9 mouse cellular contexts compared by ENCODE assay signal in the genomic region with DNA sequence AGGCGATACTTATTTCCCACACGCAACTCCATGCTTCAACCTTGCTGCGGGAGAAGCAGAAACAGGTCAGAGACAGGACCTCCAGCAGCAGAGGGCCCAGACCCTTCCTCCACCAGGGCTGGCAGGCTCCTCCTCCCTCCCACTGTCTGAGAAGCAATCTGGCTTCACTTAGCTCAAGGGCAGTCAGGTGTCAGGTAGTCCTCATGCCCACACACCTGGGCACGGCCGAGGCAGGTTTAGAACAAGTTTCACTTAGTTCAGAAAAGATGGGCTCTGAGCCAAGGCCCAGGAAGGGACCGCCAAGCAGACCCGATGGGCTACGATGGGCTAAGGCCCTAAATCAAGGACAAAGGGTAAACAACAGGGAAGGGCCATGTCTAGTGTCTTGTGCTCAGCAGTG. TPM values are rescaled to one million over a fixed set of nuclear protein-coding genes. Genes with fewer than 3 reads are reported as not detected.
DNase-seq lines count a peak whose midpoint lies in the region; ATAC-seq and TF ChIP-seq lines count a peak whose summit lies in the region.
"Had no signal": no experiment of that assay in that cellular context is flagged by ENCODE, and none has a peak within 500 bp of the region (broad histone marks: within the 10 kb centered on the region; RNA-seq: fewer than 3 reads in every experiment).

No protein-coding gene starts in this region.

- peaks cover 46% of the 10 kb centered on the region for H3K36me3 ChIP-seq in heart, embryonic 10.5 days
- peaks cover 59% of the 10 kb centered on the region for H3K36me3 ChIP-seq in midbrain, embryonic 10.5 days
- H3K36me3 ChIP-seq in midbrain, embryonic 11.5 days (ENCODE audit: control insufficient read depth, insufficient read depth, low read length) = peaks cover 29% of the 10 kb centered on the region
- H3K36me3 ChIP-seq in intestine, postnatal 0 days (ENCODE audit: control insufficient read depth, insufficient read depth) = 0 out of 2 replicates have a peak, but pooled peaks cover 3% of the 10 kb centered on the region
- no peaks in the 10 kb centered on the region; the same call in 1 of the 2 replicates for H3K36me3 ChIP-seq in stomach, postnatal 0 days (ENCODE audit: control insufficient read depth, insufficient read depth, low read length)

- peaks cover 91% of the 10 kb centered on the region for H3K4me1 ChIP-seq in heart, embryonic 10.5 days
- peaks cover 90% of the 10 kb centered on the region for H3K4me1 ChIP-seq in midbrain, embryonic 10.5 days
- H3K4me1 ChIP-seq in midbrain, embryonic 11.5 days (ENCODE audit: control insufficient read depth, insufficient read depth, low read length) = peaks cover 59% of the 10 kb centered on the region
- H3K4me1 ChIP-seq in intestine, postnatal 0 days (replicated peaks; ENCODE audit: control insufficient read depth, insufficient read depth, low read length) = 0 out of 2 replicates have a peak, but pooled peaks cover 5% of the 10 kb centered on the region
- peaks cover 6% of the 10 kb centered on the region for H3K4me1 ChIP-seq in stomach, postnatal 0 days (replicated peaks; ENCODE audit: control insufficient read depth, insufficient read depth)

- no peak for ATAC-seq in midbrain, embryonic 11.5 days (ENCODE audit: low FRiP score)
- ATAC-seq in intestine, postnatal 0 days = no peak
- ATAC-seq in stomach, postnatal 0 days (ENCODE audit: low FRiP score, low TSS enrichment) = no peak

- DNase-seq in heart, embryonic 10.5 days (ENCODE audit: low spot score) = no peak
- DNase-seq in heart, adult 9 months (ENCODE audit: low spot score in 2 of 2) = no peak
- DNase-seq in midbrain, embryonic 10.5 days (ENCODE audit: low spot score) = no peak
- no peak for DNase-seq in midbrain, embryonic 11.5 days (ENCODE audit: low spot score, missing footprints)
- no peak for DNase-seq in stomach, postnatal 0 days (ENCODE audit: low spot score)
- no peak for DNase-seq in left cerebral cortex, adult 18-20 months (ENCODE audit: low spot score in 2 of 2)
- DNase-seq in left cerebral cortex, postnatal 14 days (ENCODE audit: low spot score in 2 of 2) = no peak

- H3K9ac ChIP-seq in midbrain, embryonic 11.5 days (ENCODE audit: low read length) = no peak overlapping the region
- no peak overlapping the region for H3K9ac ChIP-seq in intestine, postnatal 0 days (ENCODE audit: low read depth, low read length)
- H3K9ac ChIP-seq in stomach, postnatal 0 days (ENCODE audit: low read length) = 0 out of 2 replicates have a peak overlapping the region, but pooled peaks have one; percentile 13
- H3K9ac ChIP-seq: limb, embryonic 15.5 days had no signal

- intact Hi-C loops in left cerebral cortex, postnatal 14 days (cut with DNase I) = no loop called here

- no peaks in the 10 kb centered on the region for H3K9me3 ChIP-seq in heart, embryonic 10.5 days
- peaks cover 6% of the 10 kb centered on the region; the same call in 1 of the 2 replicates for H3K9me3 ChIP-seq in midbrain, embryonic 10.5 days (replicated peaks)
- no peaks in the 10 kb centered on the region for H3K9me3 ChIP-seq in midbrain, embryonic 11.5 days (ENCODE audit: control insufficient read depth, low read length)
- H3K9me3 ChIP-seq in intestine, postnatal 0 days (ENCODE audit: control insufficient read depth) = no peaks in the 10 kb centered on the region
- H3K9me3 ChIP-seq in stomach, postnatal 0 days (ENCODE audit: control insufficient read depth, low read length) = no peaks in the 10 kb centered on the region
- H3K9me3 ChIP-seq: limb, embryonic 15.5 days had no signal

- no peak for TF ChIP-seq CTCF in intestine, postnatal 0 days (IDR thresholded peaks at IDR 0.05; ENCODE audit: low read depth)
- no peak for TF ChIP-seq CTCF in stomach, postnatal 0 days (IDR thresholded peaks at IDR 0.05; ENCODE audit: low read depth)

- no peak for TF ChIP-seq EP300 in stomach, postnatal 0 days (optimal IDR thresholded peaks at IDR 0.05)

- peak overlapping the region; percentile 99; the same call in 1 of the 2 replicates for H3K27ac ChIP-seq in heart, embryonic 10.5 days
- no peak overlapping the region for H3K27ac ChIP-seq in midbrain, embryonic 10.5 days (replicated peaks)
- no peak overlapping the region for H3K27ac ChIP-seq in midbrain, embryonic 11.5 days (ENCODE audit: low read depth, low read length)
- H3K27ac ChIP-seq in intestine, postnatal 0 days (ENCODE audit: low read depth, low read length) = 0 out of 2 replicates have a peak overlapping the region, but pooled peaks have one; percentile 50
- H3K27ac ChIP-seq in stomach, postnatal 0 days (replicated peaks) = 0 out of 2 replicates have a peak overlapping the region, but pooled peaks have one; percentile 61
- H3K27ac ChIP-seq: limb, embryonic 15.5 days had no signal

- WGBS in heart, embryonic 10.5 days = 76% methylated on average over 8 of the region's 8 CpGs
- 91% methylated on average over 8 of the region's 8 CpGs for WGBS in midbrain, embryonic 10.5 days
- 86% methylated on average over 8 of the region's 8 CpGs for WGBS in midbrain, embryonic 11.5 days
- 60% methylated on average over 8 of the region's 8 CpGs for WGBS in intestine, postnatal 0 days
- WGBS in stomach, postnatal 0 days = 58% methylated on average over 8 of the region's 8 CpGs

- H3K27me3 ChIP-seq in heart, embryonic 10.5 days (ENCODE audit: insufficient read depth, poor library complexity, severe bottlenecking) = peaks cover 6% of the 10 kb centered on the region; the same call in 1 of the 2 replicates
- H3K27me3 ChIP-seq in midbrain, embryonic 10.5 days (ENCODE audit: low read depth, poor library complexity, severe bottlenecking) = peaks cover 7% of the 10 kb centered on the region; the same call in 1 of the 2 replicates
- H3K27me3 ChIP-seq in midbrain, embryonic 11.5 days (ENCODE audit: control insufficient read depth, insufficient read depth, low read length) = no peaks in the 10 kb centered on the region
- H3K27me3 ChIP-seq in intestine, postnatal 0 days (replicated peaks; ENCODE audit: control insufficient read depth, insufficient read depth, low read length) = no peaks in the 10 kb centered on the region
- no peaks in the 10 kb centered on the region for H3K27me3 ChIP-seq in stomach, postnatal 0 days (ENCODE audit: control insufficient read depth, insufficient read depth, low read length)
- H3K27me3 ChIP-seq: limb, embryonic 15.5 days had no signal

- peak overlapping the region; percentile 3; the same call in 1 of the 2 replicates for H3K4me3 ChIP-seq in heart, embryonic 10.5 days
- H3K4me3 ChIP-seq in midbrain, embryonic 10.5 days = peak overlapping the region; percentile 91; the same call in 1 of the 2 replicates
- H3K4me3 ChIP-seq in midbrain, embryonic 11.5 days (ENCODE audit: low read depth, low read length) = no peak overlapping the region
- H3K4me3 ChIP-seq in intestine, postnatal 0 days (ENCODE audit: low read depth, low read length) = no peak overlapping the region
- H3K4me3 ChIP-seq in stomach, postnatal 0 days (ENCODE audit: low read depth, low read length) = no peak overlapping the region
- H3K4me3 ChIP-seq: limb, embryonic 15.5 days had no signal

- H3K4me2 ChIP-seq in midbrain, embryonic 11.5 days = no peak overlapping the region
- no peak overlapping the region for H3K4me2 ChIP-seq in intestine, postnatal 0 days (replicated peaks; ENCODE audit: low read depth)
- H3K4me2 ChIP-seq in stomach, postnatal 0 days (replicated peaks; ENCODE audit: low read depth) = no peak overlapping the region

RNA-seq across cellular contexts. Expression of gene Csnk1e, which starts 16.6 kb away (rescaled TPM):
- polyA plus RNA-seq in heart, embryonic 10.5 days (2016; fragmentation: Nextera tagmentation; extraction: Ambion mirVana) = 87.9 and 102 TPM in 2 replicates
- polyA plus RNA-seq in midbrain, embryonic 10.5 days (2016; fragmentation: Nextera tagmentation; extraction: Ambion mirVana) = 128 and 162 TPM in 2 replicates
- 175 and 182 TPM in 2 replicates for polyA plus RNA-seq in midbrain, embryonic 11.5 days (2014; fragmentation: Nextera tagmentation; extraction: Ambion mirVana)
- polyA plus RNA-seq in intestine, postnatal 0 days (2015; fragmentation: Nextera tagmentation; extraction: Ambion mirVana) = 18.2 and 25.7 TPM in 2 replicates
- 44.8 and 50.8 TPM in 2 replicates for polyA plus RNA-seq in stomach, postnatal 0 days (2015; fragmentation: Nextera tagmentation; extraction: Ambion mirVana)
- total RNA-seq in left cerebral cortex, adult 18-20 months (2021) = 100 to 1,000 TPM; 135 to 149 TPM
- 100 to 1,000 TPM; 142 to 166 TPM for total RNA-seq in left cerebral cortex, postnatal 14 days (2021)

RNA-seq across cellular contexts. Expression of gene Tmem184b, which starts 35.4 kb away (rescaled TPM):
- polyA plus RNA-seq in heart, embryonic 10.5 days (2016; fragmentation: Nextera tagmentation; extraction: Ambion mirVana) = 67.7 and 76.3 TPM in 2 replicates
- 56.3 and 58.7 TPM in 2 replicates for polyA plus RNA-seq in midbrain, embryonic 10.5 days (2016; fragmentation: Nextera tagmentation; extraction: Ambion mirVana)
- 25.5 and 33.8 TPM in 2 replicates for polyA plus RNA-seq in midbrain, embryonic 11.5 days (2014; fragmentation: Nextera tagmentation; extraction: Ambion mirVana)
- polyA plus RNA-seq in intestine, postnatal 0 days (2015; fragmentation: Nextera tagmentation; extraction: Ambion mirVana) = 32.7 and 34.1 TPM in 2 replicates
- polyA plus RNA-seq in stomach, postnatal 0 days (2015; fragmentation: Nextera tagmentation; extraction: Ambion mirVana) = 21.2 and 22.3 TPM in 2 replicates
- total RNA-seq in left cerebral cortex, adult 18-20 months (2021) = 10 to 100 TPM; 71.3 to 74.8 TPM
- total RNA-seq in left cerebral cortex, postnatal 14 days (2021) = 10 to 100 TPM; 56.2 to 56.8 TPM

Comparison
In these comparisons a context has a peak if more than half of its experiments do, and no peak if none do; other contexts are left out.
1. H3K4me3 ChIP-seq: peak in heart, embryonic 10.5 days (single experiment) and midbrain, embryonic 10.5 days (single experiment); none in midbrain, embryonic 11.5 days (single experiment), intestine, postnatal 0 days (single experiment) and stomach, postnatal 0 days (single experiment).
2. H3K27ac ChIP-seq: peak in heart, embryonic 10.5 days (single experiment), intestine, postnatal 0 days (single experiment) and stomach, postnatal 0 days (single experiment); none in midbrain, embryonic 10.5 days (single experiment) and midbrain, embryonic 11.5 days (single experiment).